Mouse (Mus musculus) bone marrow, adult 2 months (tissue): ENCODE data around the gene Chil5.

Experiments used
- CTCF ChIP-seq: fragments of 200-500 bp; IDR thresholded peaks from 2 replicates; pipeline ENCODE4 v1.5.1; 2011; ENCODE audit warnings: low read length, control low read depth; ENCODE audit not compliant: control insufficient read depth, insufficient read depth
- POLR2A ChIP-seq: fragments of 200-500 bp; IDR thresholded peaks from 2 replicates; pipeline ENCODE4 v1.6.1; 2011; ENCODE audit warnings: low read depth, mild to moderate bottlenecking, control low read depth, low read length, borderline replicate concordance; ENCODE audit not compliant: control insufficient read depth

- TF ChIP-seq CTCF: no peak
- no peak for TF ChIP-seq POLR2A
Observed at GRCm38 (mm10) chr3:106014546-106014945, 18.1 kb downstream of the Chil5 start, which contains the start of gene Pifo.
